Mouse (Mus musculus) MEL (cell line): ENCODE measurements at regions not wholly inside any gene's neighbourhood (a gene's known extent, or its start where the extent isn't known, plus 50 kb on each side); places are given as distances from the start of the nearest gene placed in this dataset.

Experiments
- DNase-seq: peaks from one replicate; pipeline ENCODE4 v3.0.0; 2011; ENCODE audit warnings: low read depth, low spot score
- H3K27ac ChIP-seq: 2 replicates; pipeline ENCODE4 v1.5.1; 2012; ENCODE audit warnings: low read depth, mild to moderate bottlenecking, control low read depth, low read length, moderate library complexity; ENCODE audit not compliant: control insufficient read depth
- H3K27me3 ChIP-seq, 2 experiments: fragments of 150-350 bp in 1 of 2; sonication (generic) in 1 of 2; 2 replicates each; pipeline ENCODE4 v1.6.1; 2012; ENCODE audit warnings: low read length in 2 of 2, mild to moderate bottlenecking in 2 of 2, improper control_type of control experiment in 1 of 2, moderate library complexity in 1 of 2; ENCODE audit not compliant: insufficient read depth in 2 of 2, control insufficient read depth in 1 of 2
- H3K36me3 ChIP-seq, 2 experiments: 2 replicates each; pipeline ENCODE4 v1.6.1; 2012 to 2014; ENCODE audit warnings: low read length in 2 of 2, improper control_type of control experiment in 1 of 2, inconsistent platforms in 1 of 2, mild to moderate bottlenecking in 1 of 2; ENCODE audit not compliant: insufficient read depth in 2 of 2, control insufficient read depth in 1 of 2
- H3K4me1 ChIP-seq, 2 experiments: fragments of 150-350 bp in 1 of 2; sonication (generic) in 1 of 2; 2 replicates each; pipeline ENCODE4 v1.6.1; 2012; ENCODE audit warnings: low read length in 2 of 2, improper control_type of control experiment in 1 of 2, mild to moderate bottlenecking in 1 of 2; ENCODE audit not compliant: insufficient read depth in 2 of 2, control insufficient read depth in 1 of 2
- H3K4me3 ChIP-seq, 2 experiments: fragments of 150-350 bp in 1 of 2; sonication (generic) in 1 of 2; 2 replicates each; pipeline ENCODE4 v1.5.1; 2012; ENCODE audit warnings: low read depth in 2 of 2, low read length in 2 of 2, mild to moderate bottlenecking in 2 of 2, moderate library complexity in 2 of 2, control low read depth in 1 of 2, improper control_type of control experiment in 1 of 2; ENCODE audit not compliant: control insufficient read depth in 1 of 2, insufficient read depth in 1 of 2
- H3K79me2 ChIP-seq: 2 replicates; pipeline ENCODE4 v1.6.1; 2012; ENCODE audit warnings: mild to moderate bottlenecking, low read length, moderate library complexity; ENCODE audit not compliant: control insufficient read depth, poor library complexity, insufficient read depth
- H3K9ac ChIP-seq: 2 replicates; pipeline ENCODE4 v1.6.1; 2012; ENCODE audit warnings: low read depth, mild to moderate bottlenecking, control low read depth, low read length, moderate library complexity; ENCODE audit not compliant: control insufficient read depth, poor library complexity, severe bottlenecking
- H3K9me3 ChIP-seq: fragments of 150-350 bp; sonication (generic); replicated peaks from 2 replicates; pipeline ENCODE4 v1.6.1; 2012; ENCODE audit warnings: mild to moderate bottlenecking, low read length, improper control_type of control experiment, moderate library complexity; ENCODE audit not compliant: insufficient read depth
- E2F4 ChIP-seq: IDR thresholded peaks from 2 replicates; pipeline ENCODE4 v1.6.1; 2011; ENCODE audit warnings: low read depth, low read length, improper control_type of control experiment, borderline replicate concordance
- GABPA ChIP-seq: IDR thresholded peaks from 2 replicates; pipeline ENCODE4 v1.6.1; 2012; ENCODE audit warnings: low read depth, mild to moderate bottlenecking, inconsistent platforms, low read length, improper control_type of control experiment, moderate library complexity
- TCF12 ChIP-seq: IDR thresholded peaks from 2 replicates; pipeline ENCODE4 v1.6.1; 2014; ENCODE audit warnings: low read depth, mild to moderate bottlenecking, inconsistent platforms, low read length, improper control_type of control experiment, moderate library complexity

GRCm38 (mm10) chr16:91174401-91174800 is 50.9 kb upstream of the Olig2 start:
- peaks cover 6 to 9% of the 10 kb centered on the region in 2 experiments; a peak in 3 of 4 replicates for H3K27me3 ChIP-seq
- DNase-seq: no peak
- no peak overlapping the region for H3K27ac ChIP-seq
- TF ChIP-seq E2F4 (no peak), TCF12 (no peak), GABPA (no peak)
- H3K4me3 ChIP-seq: no peak overlapping the region
- no peaks in the 10 kb centered on the region for H3K9me3 ChIP-seq
- no peak overlapping the region for H3K9ac ChIP-seq
- no peaks in the 10 kb centered on the region for H3K36me3 ChIP-seq
- H3K79me2 ChIP-seq: no peaks in the 10 kb centered on the region
- no peaks in the 10 kb centered on the region for H3K4me1 ChIP-seq
